ENCODE assay signal across 11 mouse cellular contexts in the genomic region with DNA sequence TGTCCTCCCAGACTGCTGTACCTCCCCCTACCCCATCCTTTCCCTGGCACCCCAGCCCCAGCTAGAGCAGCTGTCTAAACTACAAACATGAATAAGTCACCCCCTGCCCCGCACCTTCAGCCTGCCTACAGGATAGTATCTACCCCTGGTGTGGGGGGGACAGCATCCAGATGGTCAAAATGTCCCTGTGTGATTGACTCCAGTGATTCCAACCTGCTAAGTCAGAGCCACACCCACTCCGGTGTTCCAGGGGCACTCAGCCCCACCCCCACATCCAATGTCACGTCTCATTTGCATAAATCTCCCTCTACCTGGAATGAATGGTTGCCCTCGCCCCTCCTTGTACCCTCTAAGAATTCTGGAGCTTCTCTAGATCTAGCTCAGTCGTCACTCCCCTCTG. TPM values are rescaled to one million over a fixed set of nuclear protein-coding genes. Genes with fewer than 3 reads are reported as not detected.
DNase-seq lines count a peak whose midpoint lies in the region; ATAC-seq lines count a peak whose summit lies in the region.
"Had no signal": no experiment of that assay in that cellular context is flagged by ENCODE, and none has a peak within 500 bp of the region (broad histone marks: within the 10 kb centered on the region; RNA-seq: fewer than 3 reads in every experiment).

No protein-coding gene starts in this region.

- no peak overlapping the region for H3K4me3 ChIP-seq in heart, embryonic 14.5 days (ENCODE audit: control insufficient read depth in 1 of 2, insufficient read depth in 1 of 2, low read depth in 1 of 2, low read length in 2 of 2)
- H3K4me3 ChIP-seq in lung, embryonic 16.5 days (ENCODE audit: low read length) = peak overlapping the region; percentile 13
- H3K4me3 ChIP-seq in forebrain, embryonic 11.5 days (ENCODE audit: low read depth, low read length) = no peak overlapping the region
- H3K4me3 ChIP-seq in midbrain, embryonic 16.5 days (ENCODE audit: low read depth, low read length) = no peak overlapping the region
- H3K4me3 ChIP-seq: erythroblast, embryonic 14.5 days; liver, embryonic 13.5 days had no signal

- no peak overlapping the region for H3K9ac ChIP-seq in heart, embryonic 14.5 days (ENCODE audit: low read length)
- H3K9ac ChIP-seq in lung, embryonic 16.5 days (ENCODE audit: low read length) = 0 out of 2 replicates have a peak overlapping the region, but pooled peaks have one; percentile 4
- H3K9ac ChIP-seq in forebrain, embryonic 11.5 days (ENCODE audit: low read length) = no peak overlapping the region
- peak overlapping the region; percentile 20; the same call in 1 of the 2 replicates for H3K9ac ChIP-seq in midbrain, embryonic 16.5 days (ENCODE audit: low read depth, low read length)
- H3K9ac ChIP-seq: liver, embryonic 13.5 days had no signal

- no peaks in the 10 kb centered on the region for H3K9me3 ChIP-seq in heart, embryonic 14.5 days (ENCODE audit: control insufficient read depth, low read length)
- no peaks in the 10 kb centered on the region for H3K9me3 ChIP-seq in lung, embryonic 16.5 days (ENCODE audit: control insufficient read depth, low read length)
- no peaks in the 10 kb centered on the region for H3K9me3 ChIP-seq in forebrain, embryonic 11.5 days (ENCODE audit: control insufficient read depth, low read length)
- no peaks in the 10 kb centered on the region for H3K9me3 ChIP-seq in midbrain, embryonic 16.5 days (replicated peaks; ENCODE audit: control insufficient read depth, low read length, poor library complexity, severe bottlenecking)
- H3K9me3 ChIP-seq: liver, embryonic 13.5 days had no signal

- H3K27ac ChIP-seq in heart, embryonic 14.5 days (replicated peaks in 1 of 2; ENCODE audit: control insufficient read depth in 1 of 2, insufficient read depth in 1 of 2, low read depth in 2 of 2, low read length in 2 of 2) = no peak overlapping the region
- no peak overlapping the region for H3K27ac ChIP-seq in lung, embryonic 16.5 days (ENCODE audit: low read length)
- no peak overlapping the region for H3K27ac ChIP-seq in forebrain, embryonic 11.5 days (ENCODE audit: low read depth, low read length)
- no peak overlapping the region for H3K27ac ChIP-seq in midbrain, embryonic 16.5 days (ENCODE audit: low read length)
- H3K27ac ChIP-seq: liver, embryonic 13.5 days had no signal

- H3K27me3 ChIP-seq in heart, embryonic 14.5 days (ENCODE audit: control insufficient read depth, insufficient read depth, low read length) = no peaks in the 10 kb centered on the region
- no peaks in the 10 kb centered on the region for H3K27me3 ChIP-seq in lung, embryonic 16.5 days (ENCODE audit: control insufficient read depth, insufficient read depth, low read depth, low read length)
- H3K27me3 ChIP-seq in forebrain, embryonic 11.5 days (ENCODE audit: control insufficient read depth, insufficient read depth, low read length) = no peaks in the 10 kb centered on the region
- H3K27me3 ChIP-seq in midbrain, embryonic 16.5 days (ENCODE audit: control insufficient read depth, insufficient read depth, low read depth, low read length) = no peaks in the 10 kb centered on the region
- H3K27me3 ChIP-seq: liver, embryonic 13.5 days had no signal

- DNase-seq in heart, adult 11 months = no peak
- DNase-seq in lung, adult 18-20 months = no peak
- DNase-seq in forebrain, embryonic 11.5 days (ENCODE audit: low spot score) = no peak
- DNase-seq in right cerebral cortex, postnatal 25 days = no peak
- DNase-seq in spleen, adult 18-20 months = no peak
- DNase-seq: liver, embryonic 13.5 days; thymus, adult 2 months had no signal

- H3K4me2 ChIP-seq in heart, embryonic 14.5 days (ENCODE audit: low read length) = peak overlapping the region; percentile 45
- peak overlapping the region; percentile 42 for H3K4me2 ChIP-seq in lung, embryonic 16.5 days (ENCODE audit: low read depth, low read length)
- H3K4me2 ChIP-seq in forebrain, embryonic 11.5 days (ENCODE audit: low read depth, low read length, severe bottlenecking) = no peak overlapping the region
- H3K4me2 ChIP-seq in midbrain, embryonic 16.5 days (ENCODE audit: low read length) = no peak overlapping the region
- H3K4me2 ChIP-seq: liver, embryonic 13.5 days had no signal

- peaks cover 5% of the 10 kb centered on the region in 2 experiments for H3K4me1 ChIP-seq in heart, embryonic 14.5 days (ENCODE audit: control insufficient read depth in 2 of 2, insufficient read depth in 2 of 2, low read length in 2 of 2)
- H3K4me1 ChIP-seq in lung, embryonic 16.5 days (replicated peaks; ENCODE audit: control insufficient read depth, insufficient read depth, low read length) = peaks cover 14% of the 10 kb centered on the region
- peaks cover 6% of the 10 kb centered on the region; the same call in 1 of the 2 replicates for H3K4me1 ChIP-seq in forebrain, embryonic 11.5 days (replicated peaks; ENCODE audit: control insufficient read depth, insufficient read depth, low read length)
- H3K4me1 ChIP-seq in midbrain, embryonic 16.5 days (ENCODE audit: control insufficient read depth, insufficient read depth, low read length) = peaks cover 9% of the 10 kb centered on the region
- H3K4me1 ChIP-seq: liver, embryonic 13.5 days had no signal

- 26% methylated on average over 5 of the region's 5 CpGs for WGBS in heart, embryonic 14.5 days
- 19% methylated on average over 5 of the region's 5 CpGs for WGBS in lung, embryonic 16.5 days
- 45% methylated on average over 5 of the region's 5 CpGs for WGBS in forebrain, embryonic 11.5 days
- 42% methylated on average over 5 of the region's 5 CpGs for WGBS in midbrain, embryonic 16.5 days

- H3K36me3 ChIP-seq in heart, embryonic 14.5 days (ENCODE audit: control insufficient read depth, insufficient read depth, low read length) = no peaks in the 10 kb centered on the region
- no peaks in the 10 kb centered on the region for H3K36me3 ChIP-seq in lung, embryonic 16.5 days (ENCODE audit: control insufficient read depth, insufficient read depth, low read length)
- H3K36me3 ChIP-seq in forebrain, embryonic 11.5 days (ENCODE audit: control insufficient read depth, insufficient read depth, low read length) = no peaks in the 10 kb centered on the region
- no peaks in the 10 kb centered on the region; the same call in 1 of the 2 replicates for H3K36me3 ChIP-seq in midbrain, embryonic 16.5 days (ENCODE audit: control insufficient read depth, insufficient read depth, low read length)
- H3K36me3 ChIP-seq: liver, embryonic 13.5 days had no signal

- no peak for ATAC-seq in heart, embryonic 14.5 days (ENCODE audit: insufficient number of reproducible peaks, insufficient read depth, low FRiP score, low read depth)
- ATAC-seq in lung, embryonic 16.5 days (ENCODE audit: low read depth) = peak; percentile 13; the same call in 1 of the 2 replicates
- 0 out of 2 replicates have a peak, but pooled peaks have one; percentile 10 for ATAC-seq in forebrain, embryonic 11.5 days (replicated peaks; ENCODE audit: low FRiP score)
- ATAC-seq in midbrain, embryonic 16.5 days = 0 out of 2 replicates have a peak, but pooled peaks have one; percentile 23

RNA-seq across cellular contexts. Expression of a gene that starts 13.4 kb away (rescaled TPM):
- 3.3 and 3.4 TPM in 2 replicates for polyA plus RNA-seq in heart, embryonic 14.5 days (2014; fragmentation: Nextera tagmentation; extraction: Ambion mirVana)
- polyA plus RNA-seq in lung, embryonic 16.5 days (2015; fragmentation: Nextera tagmentation; extraction: Ambion mirVana) = 5.0 and 5.3 TPM in 2 replicates
- polyA plus RNA-seq in forebrain, embryonic 11.5 days (2014; fragmentation: Nextera tagmentation; extraction: Ambion mirVana) = 11.8 and 13.3 TPM in 2 replicates
- 25.8 and 30.8 TPM in 2 replicates for polyA plus RNA-seq in midbrain, embryonic 16.5 days (2015; fragmentation: Nextera tagmentation; extraction: Ambion mirVana)

Comparison
In these comparisons a context has a peak if more than half of its experiments do, and no peak if none do; other contexts are left out.
1. H3K4me2 ChIP-seq: peak in heart, embryonic 14.5 days (single experiment) and lung, embryonic 16.5 days (single experiment); none in forebrain, embryonic 11.5 days (single experiment) and midbrain, embryonic 16.5 days (single experiment).
2. H3K9ac ChIP-seq: peak in lung, embryonic 16.5 days (single experiment) and midbrain, embryonic 16.5 days (single experiment); none in heart, embryonic 14.5 days (single experiment) and forebrain, embryonic 11.5 days (single experiment).